Mouse (Mus musculus) embryonic facial prominence, embryonic 13.5 days (tissue): ENCODE measurements around the gene Gpsm2. TPM values are rescaled to one million over a fixed set of nuclear protein-coding genes. Genes with fewer than 3 reads are reported as not detected.
"Not testable (repeated sequence)": the region's sequence is repeated elsewhere in the genome, so short reads cannot be mapped to it uniquely, and the experiment has no call there.

Experiments used
- ATAC-seq: fragments of 200-750 bp; cut with Nextera tagmentation; 2 replicates; pipeline ENCODE4 v1.8.0; 2017; ENCODE audit warnings: low read depth; ENCODE audit not compliant: insufficient number of reproducible peaks, insufficient read depth, low FRiP score, low TSS enrichment
- H3K27ac ChIP-seq: fragments of 300-500 bp; sonication (generic); 2 replicates; pipeline ENCODE4 v1.5.1; 2015; ENCODE audit warnings: moderate library complexity, mild to moderate bottlenecking, inconsistent platforms
- H3K27me3 ChIP-seq: fragments of 300-500 bp; sonication (generic); 2 replicates; pipeline ENCODE4 v1.6.1; 2015; ENCODE audit warnings: mild to moderate bottlenecking, inconsistent platforms
- H3K36me3 ChIP-seq: fragments of 300-500 bp; sonication (generic); 2 replicates; pipeline ENCODE4 v1.6.1; 2015; ENCODE audit warnings: mild to moderate bottlenecking, inconsistent platforms
- H3K4me1 ChIP-seq: fragments of 300-500 bp; sonication (generic); 2 replicates; pipeline ENCODE4 v1.6.1; 2015; ENCODE audit warnings: inconsistent platforms
- H3K4me2 ChIP-seq: fragments of 300-500 bp; sonication (generic); 2 replicates; pipeline ENCODE4 v1.6.1; 2015; ENCODE audit warnings: moderate library complexity, mild to moderate bottlenecking, inconsistent platforms
- H3K4me3 ChIP-seq: fragments of 300-500 bp; sonication (generic); 2 replicates; pipeline ENCODE4 v1.5.1; 2015; ENCODE audit warnings: mild to moderate bottlenecking, inconsistent platforms
- H3K9ac ChIP-seq: fragments of 300-500 bp; sonication (generic); 2 replicates; pipeline ENCODE4 v1.6.1; 2015; ENCODE audit warnings: mild to moderate bottlenecking, inconsistent platforms
- H3K9me3 ChIP-seq: fragments of 300-500 bp; sonication (generic); 2 replicates; pipeline ENCODE4 v1.6.1; 2016; ENCODE audit warnings: inconsistent platforms
- WGBS: fragments of 180-500 bp; shearing (Covaris S2); methylation state at CpG from one replicate; pipeline ENCODE4 v1.1.7; 2015; ENCODE audit warnings: mixed read lengths; 5-methylcytosine and 5-hydroxymethylcytosine counted together
- polyA plus RNA-seq: library from polyadenylated mRNA; unstranded; fragments of >200 nt; fragmentation: Nextera tagmentation; extraction: Ambion mirVana; gene quantifications from 2 replicates; pipeline ENCODE4 v1.2.1, GENCODE M21; 2015

The Gpsm2 gene
- polyA plus RNA-seq, 1 experiment from 2014 or later = 71.8 TPM

- H3K4me1 ChIP-seq = peaks cover 13% of the 10 kb centered on the region
- H3K9me3 ChIP-seq = no peaks in the 10 kb centered on the region
- no peak overlapping the region for H3K4me3 ChIP-seq
- H3K9ac ChIP-seq = no peak overlapping the region
- H3K36me3 ChIP-seq = peaks cover 59% of the 10 kb centered on the region
- no peaks in the 10 kb centered on the region for H3K27me3 ChIP-seq
- ATAC-seq = no peak
- H3K4me2 ChIP-seq = no peak overlapping the region
- 85% methylated on average over 9 of the region's 9 CpGs for WGBS
- H3K27ac ChIP-seq = no peak overlapping the region
These were observed 27.8 kb downstream of the Gpsm2 start for GRCm38 (mm10) chr3:108694321-108694720.

- Histone ChIP-seq H3K4me1 (peaks cover 24% of the 10 kb centered on the region), H3K9ac (no peak overlapping the region), H3K4me2 (peak overlapping the region; percentile 19; the same call in 1 of the 2 replicates), H3K36me3 (peaks cover 55% of the 10 kb centered on the region), H3K27ac (peak overlapping the region; percentile 82), H3K4me3 (no peak overlapping the region), H3K9me3 (no peaks in the 10 kb centered on the region), H3K27me3 (no peaks in the 10 kb centered on the region)
- WGBS = 26% methylated on average over 4 of the region's 4 CpGs
- ATAC-seq = peak; percentile 72
These were observed 32.1 kb downstream of the Gpsm2 start for GRCm38 (mm10) chr3:108689979-108690378.

DNA sequence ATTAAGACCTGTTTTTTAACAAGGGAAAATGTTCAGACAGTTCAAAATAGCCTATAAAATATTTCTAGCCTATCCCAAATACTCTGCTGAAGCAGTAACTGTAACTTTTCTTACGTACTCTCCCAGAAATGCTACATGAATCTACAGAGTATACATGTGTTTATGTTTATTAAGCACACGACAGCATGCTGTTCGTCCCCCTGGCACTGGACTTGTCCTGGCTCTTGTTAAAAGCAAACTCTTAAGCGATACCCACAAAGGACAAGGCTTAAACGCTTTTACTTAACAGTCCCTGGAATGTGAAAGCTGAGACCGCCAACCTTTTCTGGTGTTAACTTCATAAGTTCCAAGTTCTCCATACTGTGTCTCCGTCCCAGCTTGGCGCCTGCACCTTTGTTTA is 32.7 kb downstream of the Gpsm2 start:
- Histone ChIP-seq H3K4me1 (peaks cover 24% of the 10 kb centered on the region), H3K36me3 (peaks cover 52% of the 10 kb centered on the region), H3K9ac (no peak overlapping the region), H3K27ac (peak overlapping the region; percentile 82), H3K4me2 (peak overlapping the region; percentile 19; the same call in 1 of the 2 replicates), H3K4me3 (no peak overlapping the region), H3K27me3 (no peaks in the 10 kb centered on the region), H3K9me3 (no peaks in the 10 kb centered on the region)
- WGBS = 30% methylated on average over 8 of the region's 8 CpGs
- no peak for ATAC-seq

GRCm38 (mm10) chr3:108689015-108689441 is 33.1 kb downstream of the Gpsm2 start:
- Histone ChIP-seq H3K9me3 (no peaks in the 10 kb centered on the region), H3K4me1 (peaks cover 24% of the 10 kb centered on the region), H3K9ac (no peak overlapping the region), H3K27ac (peak overlapping the region; percentile 82), H3K27me3 (no peaks in the 10 kb centered on the region), H3K4me2 (peak overlapping the region; percentile 19; the same call in 1 of the 2 replicates), H3K36me3 (peaks cover 52% of the 10 kb centered on the region), H3K4me3 (no peak overlapping the region)
- WGBS = 52% methylated on average over 6 of the region's 6 CpGs
- no peak for ATAC-seq

DNA sequence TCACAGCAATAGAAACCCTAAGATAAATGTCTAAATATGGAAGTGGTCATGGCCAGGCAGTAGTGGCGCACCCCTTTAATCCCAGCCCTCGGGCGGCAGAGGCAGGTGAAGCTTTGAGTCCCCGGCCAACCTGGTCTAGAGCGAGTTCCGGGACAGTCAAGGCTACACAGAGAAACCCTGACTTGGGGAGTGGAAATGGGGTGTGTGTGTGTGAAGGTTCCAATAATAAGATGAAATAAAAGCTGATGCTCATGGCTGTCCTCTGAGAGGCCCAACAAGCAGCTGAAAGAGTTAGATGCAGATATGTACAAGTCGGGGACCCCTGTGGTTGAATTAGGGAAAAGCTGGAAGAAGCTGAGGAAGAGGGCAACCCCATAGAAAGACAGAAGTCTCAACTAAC is 36.4 kb downstream of the Gpsm2 start:
- H3K9me3 ChIP-seq = no peaks in the 10 kb centered on the region

DNA sequence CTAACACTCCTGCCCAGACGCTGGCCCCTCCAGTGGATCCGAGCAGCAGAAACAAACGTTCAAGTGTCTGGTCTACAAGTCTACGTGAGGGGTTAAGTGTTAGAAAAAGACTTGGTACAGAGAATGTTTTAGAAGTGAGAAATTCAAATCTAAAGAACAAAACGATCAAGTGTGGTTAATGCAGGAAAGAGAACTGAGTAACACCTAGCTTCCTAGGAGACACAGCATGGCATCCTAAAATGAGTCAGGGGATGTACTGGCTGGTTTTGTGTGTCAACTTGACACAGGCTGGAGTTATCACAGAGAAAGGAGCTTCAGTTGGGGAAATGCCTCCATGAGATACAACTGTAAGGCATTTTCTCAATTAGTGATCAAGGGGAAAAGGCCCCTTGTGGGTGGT is 38.5 kb downstream of the Gpsm2 start:
- not testable (repeated sequence) for ATAC-seq, H3K9me3 ChIP-seq, H3K4me1 ChIP-seq, H3K4me2 ChIP-seq, H3K27me3 ChIP-seq, H3K9ac ChIP-seq, H3K4me3 ChIP-seq, H3K27ac ChIP-seq
- WGBS = 92% methylated on average over 5 of the region's 5 CpGs
- peaks cover 83% of the 10 kb centered on the region for H3K36me3 ChIP-seq

More for the DNA sequence above, 36.4 kb downstream of the Gpsm2 start:
- Histone ChIP-seq H3K9ac (no peak overlapping the region), H3K36me3 (peaks cover 72% of the 10 kb centered on the region), H3K27ac (no peak overlapping the region), H3K4me2 (no peak overlapping the region), H3K4me3 (no peak overlapping the region), H3K27me3 (no peaks in the 10 kb centered on the region), H3K4me1 (peaks cover 21% of the 10 kb centered on the region)
- no peak for ATAC-seq
- 94% methylated on average over 7 of the region's 7 CpGs for WGBS

DNA sequence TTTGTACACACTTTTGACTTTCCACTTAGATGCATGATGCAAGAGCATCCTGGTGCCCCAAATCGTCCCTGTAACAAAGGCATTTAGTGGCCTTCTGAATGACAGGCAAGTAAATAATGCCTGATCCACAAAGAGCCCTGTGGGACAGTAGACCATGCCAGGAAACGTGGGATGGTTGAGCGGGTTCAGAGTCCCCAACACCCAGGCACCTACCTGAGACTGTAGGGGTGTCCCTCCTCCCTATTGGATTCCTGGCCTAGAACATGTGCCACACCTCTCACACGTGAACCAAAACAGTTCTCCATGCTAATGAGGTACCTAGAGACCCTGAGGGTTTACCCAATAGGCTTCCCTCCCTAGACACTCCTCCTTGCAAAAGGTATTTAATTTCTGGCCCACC is 41.1 kb downstream of the Gpsm2 start:
- no peaks in the 10 kb centered on the region for H3K4me1 ChIP-seq
- WGBS = 88% methylated on average over 4 of the region's 4 CpGs
- H3K9me3 ChIP-seq = no peaks in the 10 kb centered on the region
- H3K27me3 ChIP-seq = no peaks in the 10 kb centered on the region
- H3K4me2 ChIP-seq = no peak overlapping the region
- ATAC-seq = 0 out of 2 replicates have a peak, but pooled peaks have one; percentile 26
- no peak overlapping the region for H3K27ac ChIP-seq
- H3K4me3 ChIP-seq = no peak overlapping the region
- H3K9ac ChIP-seq = no peak overlapping the region
- H3K36me3 ChIP-seq = peaks cover 89% of the 10 kb centered on the region

- Histone ChIP-seq H3K9ac (no peak overlapping the region), H3K4me1 (no peaks in the 10 kb centered on the region), H3K9me3 (no peaks in the 10 kb centered on the region), H3K4me3 (no peak overlapping the region), H3K27me3 (no peaks in the 10 kb centered on the region), H3K36me3 (peaks cover 87% of the 10 kb centered on the region), H3K4me2 (no peak overlapping the region), H3K27ac (no peak overlapping the region)
- 78% methylated on average over 4 of the region's 4 CpGs for WGBS
- no peak for ATAC-seq
These were observed 45.5 kb downstream of the Gpsm2 start for GRCm38 (mm10) chr3:108676616-108677015.

- Histone ChIP-seq H3K4me2 (no peak overlapping the region), H3K9ac (no peak overlapping the region), H3K27ac (no peak overlapping the region), H3K4me3 (no peak overlapping the region), H3K9me3 (no peaks in the 10 kb centered on the region), H3K4me1 (no peaks in the 10 kb centered on the region), H3K27me3 (no peaks in the 10 kb centered on the region), H3K36me3 (peaks cover 50% of the 10 kb centered on the region)
- no peak for ATAC-seq
- whole genome bisulfite sequencing = 73% methylated on average over 1 of the region's 1 CpGs
These were observed 61.2 kb downstream of the Gpsm2 start for GRCm38 (mm10) chr3:108660941-108661340.

GRCm38 (mm10) chr3:108658612-108659011 is 63.5 kb downstream of the Gpsm2 start:
- Histone ChIP-seq H3K4me3 (no peak overlapping the region), H3K9me3 (no peaks in the 10 kb centered on the region), H3K9ac (no peak overlapping the region), H3K27me3 (no peaks in the 10 kb centered on the region), H3K4me1 (peaks cover 13% of the 10 kb centered on the region), H3K4me2 (no peak overlapping the region), H3K36me3 (peaks cover 33% of the 10 kb centered on the region), H3K27ac (no peak overlapping the region)
- no peak for ATAC-seq
- 93% methylated on average over 9 of the region's 9 CpGs for WGBS

DNA sequence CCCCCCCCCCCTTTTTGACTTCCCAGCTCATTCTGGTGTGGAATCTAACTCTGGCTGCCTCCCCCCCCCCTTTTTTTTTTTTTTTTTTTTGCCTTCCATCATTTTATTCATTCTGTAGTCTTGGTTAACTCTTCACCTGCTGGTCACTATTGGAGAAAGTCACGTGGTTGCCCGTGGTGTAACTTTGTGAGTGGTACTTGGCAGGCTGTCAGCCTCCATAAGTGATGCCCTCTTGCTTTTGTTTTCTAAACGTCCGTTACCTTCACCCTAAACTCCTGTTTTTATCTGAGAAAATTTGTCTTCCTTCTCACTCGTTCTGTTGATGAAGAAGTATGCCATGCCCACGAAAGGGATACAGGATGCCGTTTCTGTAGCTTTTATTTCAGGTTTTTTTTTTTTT is 66.6 kb downstream of the Gpsm2 start:
- no peak for ATAC-seq
- H3K4me3 ChIP-seq = no peak overlapping the region
- H3K27ac ChIP-seq = no peak overlapping the region
- H3K9ac ChIP-seq = no peak overlapping the region
- no peaks in the 10 kb centered on the region for H3K27me3 ChIP-seq
- no peaks in the 10 kb centered on the region for H3K9me3 ChIP-seq
- WGBS = 85% methylated on average over 7 of the region's 7 CpGs
- peaks cover 11% of the 10 kb centered on the region for H3K36me3 ChIP-seq
- H3K4me1 ChIP-seq = peaks cover 13% of the 10 kb centered on the region
- peak overlapping the region; percentile 57; the same call in 1 of the 2 replicates for H3K4me2 ChIP-seq

DNA sequence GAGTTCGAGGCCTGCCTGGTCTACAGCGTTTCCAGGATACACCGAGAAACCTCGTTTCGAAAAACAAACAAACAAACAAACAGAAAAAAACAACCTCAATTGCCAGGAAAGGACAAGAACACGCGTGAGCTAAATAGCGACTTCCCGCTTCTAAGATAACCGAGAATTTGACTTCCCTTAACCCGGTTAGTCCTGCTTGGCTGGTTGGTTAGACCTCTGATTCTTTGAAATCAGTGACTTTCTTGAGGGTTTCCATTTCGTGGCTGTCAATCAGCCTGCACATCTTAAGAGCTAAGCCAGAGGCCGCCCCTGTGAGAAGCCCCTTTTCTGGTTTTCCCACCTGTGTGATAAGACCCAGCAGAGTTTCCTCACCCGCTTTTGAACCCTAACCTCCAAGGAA is 67.5 kb downstream of the Gpsm2 start:
- Histone ChIP-seq H3K27ac (no peak overlapping the region; the same call in 1 of the 2 replicates), H3K27me3 (no peaks in the 10 kb centered on the region), H3K36me3 (peaks cover 7% of the 10 kb centered on the region), H3K4me2 (peak overlapping the region; percentile 57), H3K9me3 (no peaks in the 10 kb centered on the region), H3K9ac (peak overlapping the region; percentile 88), H3K4me3 (peak overlapping the region; percentile 77), H3K4me1 (peaks cover 13% of the 10 kb centered on the region)
- 23% methylated on average over 14 of the region's 14 CpGs for WGBS
- ATAC-seq = no peak
